Mouse (Mus musculus) neural tube, embryonic 11.5 days (tissue): Measurements from ENCODE around the gene Sec14l2. TPM values are rescaled to one million over a fixed set of nuclear protein-coding genes. Genes with fewer than 3 reads are reported as not detected.

Experiments used
- ATAC-seq: fragments of 200-750 bp; cut with Nextera tagmentation; 2 replicates; pipeline ENCODE4 v1.8.0; 2017; ENCODE audit warnings: moderate number of reproducible peaks, mild to moderate bottlenecking, moderate TSS enrichment, moderate library complexity; ENCODE audit not compliant: insufficient read depth, low FRiP score, low TSS enrichment
- DNase-seq: peaks from one replicate; pipeline ENCODE4 v3.0.0-alpha.2; 2015; ENCODE audit warnings: low spot score
- H3K27ac ChIP-seq: fragments of 300-500 bp; sonication (generic); 2 replicates; pipeline ENCODE4 v1.5.1; 2014; ENCODE audit warnings: low read depth, mild to moderate bottlenecking, low read length
- H3K27me3 ChIP-seq: fragments of 300-500 bp; sonication (generic); 2 replicates; pipeline ENCODE4 v1.6.1; 2014; ENCODE audit warnings: mild to moderate bottlenecking, low read length, mixed read lengths; ENCODE audit not compliant: control insufficient read depth, insufficient read depth
- H3K36me3 ChIP-seq: fragments of 300-500 bp; sonication (generic); 2 replicates; pipeline ENCODE4 v1.6.1; 2014; ENCODE audit warnings: mild to moderate bottlenecking, low read length, moderate library complexity, mixed read lengths; ENCODE audit not compliant: control insufficient read depth, insufficient read depth
- H3K4me1 ChIP-seq: fragments of 300-500 bp; sonication (generic); 2 replicates; pipeline ENCODE4 v1.6.1; 2014; ENCODE audit warnings: low read length, mixed read lengths; ENCODE audit not compliant: control insufficient read depth, insufficient read depth
- H3K4me2 ChIP-seq: fragments of 300-500 bp; sonication (generic); 2 replicates; pipeline ENCODE4 v1.6.1; 2014; ENCODE audit warnings: low read depth, mild to moderate bottlenecking, moderate library complexity
- H3K4me3 ChIP-seq: fragments of 300-500 bp; sonication (generic); 2 replicates; pipeline ENCODE4 v1.5.1; 2014; ENCODE audit warnings: low read depth, low read length
- H3K9ac ChIP-seq: fragments of 300-500 bp; sonication (generic); 2 replicates; pipeline ENCODE4 v1.6.1; 2014; ENCODE audit warnings: mild to moderate bottlenecking, low read length
- H3K9me3 ChIP-seq: fragments of 300-500 bp; sonication (generic); 2 replicates; pipeline ENCODE4 v1.6.1; 2016; ENCODE audit warnings: low read length; ENCODE audit not compliant: control insufficient read depth
- WGBS: fragments of 180-500 bp; shearing (Covaris S2); extraction: QIAGEN DNeasy Blood & Tissue Kit; methylation state at CpG from one replicate; pipeline ENCODE4 v1.1.7; 2014; 5-methylcytosine and 5-hydroxymethylcytosine counted together
- polyA plus RNA-seq: library from polyadenylated mRNA; unstranded; fragments of >200 nt; fragmentation: Nextera tagmentation; extraction: Ambion mirVana; gene quantifications from 2 replicates; pipeline ENCODE4 v1.2.1, GENCODE M21; 2014

Sec14l2 gene
- polyA plus RNA-seq, 1 experiment from 2014 or later = 2.3 TPM

DNA sequence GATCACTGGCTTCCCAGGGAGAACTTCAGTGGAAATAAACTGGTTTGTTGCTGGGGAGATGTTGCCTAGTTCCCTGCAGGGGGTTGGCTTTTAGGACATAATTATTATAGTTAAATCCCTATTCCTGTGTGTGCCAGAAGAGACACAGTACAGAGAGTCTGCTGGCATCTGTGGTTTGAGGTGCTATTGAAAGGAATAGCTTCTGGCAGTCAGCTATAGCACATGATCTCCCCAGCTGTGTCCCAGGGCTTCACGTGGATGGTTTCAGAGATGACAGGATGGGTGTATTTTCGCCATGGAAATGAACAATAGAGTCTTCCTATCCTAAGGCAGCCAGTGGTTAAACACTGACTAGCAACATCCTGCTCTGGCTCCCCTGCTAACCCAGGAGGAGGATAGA lies 35.9 kb downstream of the Sec14l2 start:
- H3K27me3 ChIP-seq = no peaks in the 10 kb centered on the region
- WGBS = 61% methylated on average over 2 of the region's 2 CpGs
- peaks cover 2% of the 10 kb centered on the region; the same call in 1 of the 2 replicates for H3K36me3 ChIP-seq
- no peak overlapping the region for H3K9ac ChIP-seq
- ATAC-seq = no peak
- H3K9me3 ChIP-seq = no peaks in the 10 kb centered on the region
- H3K27ac ChIP-seq = no peak overlapping the region
- H3K4me2 ChIP-seq = no peak overlapping the region
- no peak for DNase-seq
- no peaks in the 10 kb centered on the region for H3K4me1 ChIP-seq
- H3K4me3 ChIP-seq = no peak overlapping the region

DNA sequence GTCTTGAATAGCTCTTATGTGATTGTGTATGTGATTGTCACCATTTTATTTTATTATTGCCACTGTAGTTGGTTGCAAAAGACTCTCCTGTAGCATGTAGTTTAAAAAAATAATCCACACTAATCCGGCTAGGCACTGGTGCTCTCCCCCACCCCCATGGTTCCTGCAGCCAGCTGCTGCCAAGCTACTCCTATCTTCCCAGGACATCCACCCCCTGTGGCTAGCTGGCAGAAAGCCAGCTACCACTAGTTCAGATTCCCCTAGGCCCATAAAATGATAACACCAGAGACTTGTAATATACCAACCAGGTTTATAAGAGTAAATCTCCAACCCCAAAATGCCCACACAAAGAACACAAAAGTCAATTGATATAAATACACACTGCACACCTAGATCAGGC lies 37.0 kb downstream of the Sec14l2 start:
- no peaks in the 10 kb centered on the region for H3K9me3 ChIP-seq
- no peak overlapping the region for H3K9ac ChIP-seq
- ATAC-seq (no peak), DNase-seq (no peak)
- H3K27me3 ChIP-seq = no peaks in the 10 kb centered on the region
- no peak overlapping the region for H3K4me3 ChIP-seq
- H3K27ac ChIP-seq = no peak overlapping the region
- no peak overlapping the region for H3K4me2 ChIP-seq
- H3K36me3 ChIP-seq = no peaks in the 10 kb centered on the region; the same call in 1 of the 2 replicates
- no peaks in the 10 kb centered on the region for H3K4me1 ChIP-seq
- WGBS = 81% methylated on average over 1 of the region's 1 CpGs

DNA sequence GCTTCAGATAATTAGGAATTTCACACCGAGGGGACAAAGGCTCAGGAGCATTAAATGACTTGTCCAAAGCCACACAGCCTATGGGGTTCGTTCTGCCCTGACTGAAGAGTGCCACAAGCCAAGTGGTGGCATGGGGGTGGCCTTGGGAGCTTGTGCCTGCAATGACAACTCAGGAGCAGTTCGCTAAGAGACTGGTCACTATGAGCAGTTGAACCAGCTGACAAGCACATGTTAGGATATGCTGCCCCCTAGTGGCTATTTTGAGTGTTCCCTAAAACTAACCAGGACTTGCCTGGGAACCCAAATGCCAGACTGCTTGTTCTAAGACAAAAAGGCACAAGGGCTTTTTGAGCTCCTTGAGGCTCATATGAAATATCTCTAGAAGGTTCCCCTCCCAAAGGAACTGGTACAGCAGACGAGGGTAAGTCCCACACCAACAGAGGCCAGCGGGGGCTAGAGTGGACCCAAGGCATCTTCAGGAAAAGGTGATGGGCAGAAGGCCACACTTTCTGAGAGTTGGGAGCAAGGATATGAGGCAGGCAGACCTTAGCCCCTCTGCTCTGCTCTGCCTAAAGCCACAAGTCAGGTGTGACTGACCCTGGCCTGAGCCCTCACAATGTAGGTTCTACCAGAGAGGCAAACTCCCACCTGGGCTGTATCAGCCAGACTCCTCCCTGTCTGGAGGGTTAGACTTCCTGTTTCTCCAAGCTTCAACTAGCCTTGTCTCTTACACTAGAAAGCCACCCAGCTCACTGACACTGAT lies 39.7 kb downstream of the Sec14l2 start:
- 32% methylated on average over 5 of the region's 5 CpGs for WGBS

DNA sequence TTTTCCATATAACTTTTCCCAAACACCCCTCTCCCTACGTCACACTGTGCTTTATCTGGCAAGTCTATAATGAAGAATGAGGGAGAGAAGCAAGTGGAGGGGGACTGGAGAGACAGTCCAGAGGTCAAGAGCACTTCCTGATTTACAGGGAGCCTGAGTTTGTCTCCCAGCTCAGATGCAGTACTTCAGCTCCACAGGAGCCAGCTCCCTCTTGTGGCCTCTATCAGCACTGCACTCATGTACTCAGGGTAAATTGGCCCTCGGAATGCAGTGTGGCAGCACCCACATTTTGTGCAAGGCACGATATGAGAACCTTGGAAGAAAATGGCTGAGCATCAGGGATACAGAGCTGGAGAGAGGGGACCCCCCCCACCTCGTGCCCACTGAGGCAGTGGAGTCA lies 43.0 kb downstream of the Sec14l2 start:
- Histone ChIP-seq H3K36me3 (no peaks in the 10 kb centered on the region), H3K9ac (no peak overlapping the region), H3K4me3 (no peak overlapping the region), H3K27me3 (no peaks in the 10 kb centered on the region), H3K9me3 (no peaks in the 10 kb centered on the region), H3K27ac (no peak overlapping the region), H3K4me1 (no peaks in the 10 kb centered on the region), H3K4me2 (no peak overlapping the region)
- WGBS = 12% methylated on average over 4 of the region's 4 CpGs
- DNase-seq = peak; percentile 68
- ATAC-seq = no peak

More for the DNA sequence above, 39.7 kb downstream of the Sec14l2 start:
- no peaks in the 10 kb centered on the region for H3K27me3 ChIP-seq
- no peak overlapping the region for H3K9ac ChIP-seq
- no peak overlapping the region for H3K27ac ChIP-seq
- no peaks in the 10 kb centered on the region for H3K36me3 ChIP-seq
- ATAC-seq (no peak), DNase-seq (peak; percentile 50)
- no peak overlapping the region for H3K4me2 ChIP-seq
- H3K9me3 ChIP-seq = no peaks in the 10 kb centered on the region
- no peak overlapping the region for H3K4me3 ChIP-seq
- H3K4me1 ChIP-seq = no peaks in the 10 kb centered on the region

DNA sequence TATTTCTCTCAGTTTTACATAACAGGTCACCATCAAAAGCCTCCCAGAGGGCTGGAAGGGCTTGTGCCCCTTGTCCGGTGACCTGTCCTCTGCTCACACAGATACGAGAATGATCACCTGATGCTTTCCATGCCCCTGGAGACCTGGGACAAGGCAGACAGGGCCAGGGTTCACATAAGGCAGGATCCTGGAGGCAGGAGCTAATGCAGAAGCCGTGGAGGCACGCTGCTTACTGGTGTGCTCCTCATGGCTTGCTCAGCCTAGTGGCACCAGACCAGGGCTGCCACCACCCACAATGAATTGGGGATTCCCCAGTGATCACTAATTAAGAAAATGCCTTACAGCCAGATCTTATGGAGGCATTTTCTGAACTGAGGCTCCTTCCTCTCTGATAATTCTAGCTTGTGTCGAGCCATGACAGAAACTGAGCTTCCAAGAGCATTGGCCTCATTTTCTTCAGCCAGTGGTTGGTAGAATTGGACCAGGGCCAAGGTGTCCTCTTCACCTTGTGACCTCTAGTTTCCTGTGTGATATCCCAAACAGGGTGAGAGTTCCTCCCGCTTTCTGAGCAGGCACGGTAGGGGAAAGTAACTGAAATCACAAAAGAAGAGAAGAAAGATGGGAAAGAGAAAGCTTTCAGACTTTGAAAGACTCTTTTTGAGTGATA lies 44.8 kb downstream of the Sec14l2 start:
- Histone ChIP-seq H3K4me1 (no peaks in the 10 kb centered on the region), H3K36me3 (no peaks in the 10 kb centered on the region), H3K4me2 (no peak overlapping the region), H3K9me3 (no peaks in the 10 kb centered on the region), H3K9ac (no peak overlapping the region), H3K27me3 (no peaks in the 10 kb centered on the region), H3K27ac (no peak overlapping the region), H3K4me3 (no peak overlapping the region)
- ATAC-seq (no peak), DNase-seq (no peak)
- 89% methylated on average over 7 of the region's 7 CpGs for WGBS

DNA sequence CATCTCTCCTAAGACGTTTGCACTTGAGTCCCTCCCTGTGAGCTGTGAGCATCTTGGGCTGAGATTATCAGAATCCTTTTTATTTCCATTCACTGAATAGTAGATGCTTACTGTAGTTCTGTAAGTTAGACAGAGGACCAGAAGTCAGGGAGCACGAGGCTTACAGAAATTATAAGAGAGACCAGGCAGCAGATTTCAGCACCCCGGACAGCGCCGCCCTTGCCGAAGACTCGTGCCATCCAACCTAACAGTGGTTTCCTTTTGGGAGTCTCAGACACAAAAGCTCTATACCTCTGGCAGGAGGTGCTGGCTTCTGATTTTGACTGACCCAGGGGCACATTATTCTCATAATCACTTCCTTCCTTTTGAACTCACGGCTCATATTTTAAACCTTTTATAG lies 46.6 kb downstream of the Sec14l2 start:
- Histone ChIP-seq H3K9ac (no peak overlapping the region), H3K4me2 (no peak overlapping the region), H3K4me3 (no peak overlapping the region), H3K27me3 (no peaks in the 10 kb centered on the region), H3K4me1 (no peaks in the 10 kb centered on the region), H3K27ac (no peak overlapping the region), H3K36me3 (no peaks in the 10 kb centered on the region), H3K9me3 (no peaks in the 10 kb centered on the region)
- WGBS = 17% methylated on average over 8 of the region's 8 CpGs
- ATAC-seq (no peak), DNase-seq (peak; percentile 65)

DNA sequence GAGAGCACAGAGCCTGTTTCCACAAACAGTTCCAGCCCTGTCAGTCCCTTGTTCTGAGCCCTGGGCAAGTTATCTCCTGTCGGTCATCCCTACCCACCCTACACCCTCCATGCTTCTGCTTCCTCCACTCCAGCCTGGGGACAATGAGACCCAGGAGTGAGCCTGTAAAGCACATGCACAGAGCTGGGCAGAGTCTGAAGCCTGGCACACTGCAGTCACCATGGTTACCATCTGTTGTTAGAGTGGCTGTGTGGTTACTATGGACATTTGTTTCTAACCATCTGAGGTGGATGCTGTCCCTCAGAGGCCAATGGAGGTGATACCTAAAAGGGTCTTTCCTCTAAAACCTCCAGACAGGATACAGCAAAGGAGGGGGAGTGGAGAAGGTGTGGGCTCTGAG lies 53.6 kb downstream of the Sec14l2 start:
- WGBS = 80% methylated on average over 1 of the region's 1 CpGs
- no peak overlapping the region for H3K4me3 ChIP-seq
- no peak for ATAC-seq
- no peak for DNase-seq
- no peaks in the 10 kb centered on the region for H3K36me3 ChIP-seq
- no peak overlapping the region for H3K4me2 ChIP-seq
- H3K9ac ChIP-seq = no peak overlapping the region
- no peaks in the 10 kb centered on the region for H3K9me3 ChIP-seq
- H3K4me1 ChIP-seq = no peaks in the 10 kb centered on the region
- H3K27ac ChIP-seq = no peak overlapping the region
- H3K27me3 ChIP-seq = no peaks in the 10 kb centered on the region

DNA sequence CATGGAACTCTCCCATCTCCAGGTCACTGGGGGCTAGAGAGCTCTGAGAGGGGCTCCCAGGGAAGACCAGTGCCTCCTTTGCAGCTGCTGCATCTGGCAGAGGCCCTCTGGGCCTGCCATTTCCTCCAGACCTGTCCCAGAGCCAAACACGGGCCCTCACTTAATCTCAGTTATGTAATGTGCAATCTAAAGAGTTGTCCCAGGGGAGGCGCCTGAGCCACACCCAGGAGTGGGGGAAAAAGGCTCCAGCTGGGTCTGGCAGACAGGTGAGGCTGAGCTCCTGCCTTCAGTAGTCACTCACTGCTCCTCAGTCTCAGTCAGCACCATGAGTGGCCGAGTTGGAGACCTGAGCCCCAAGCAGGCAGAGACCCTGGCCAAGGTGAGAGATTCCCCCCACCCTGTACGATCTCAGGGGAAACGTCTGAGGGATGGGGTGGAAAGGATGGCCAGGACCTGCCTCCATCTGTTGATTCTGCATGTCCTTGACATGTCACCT lies 58.5 kb downstream of the Sec14l2 start, which contains the start of gene Sec14l3:
Gene Sec14l3, plus strand, starts transcription at position 215 of the 496 bp plus-strand sequence.
- WGBS = 81% methylated on average over 5 of the region's 5 CpGs
- DNase-seq (no peak), ATAC-seq (no peak)
- Histone ChIP-seq H3K27me3 (no peaks in the 10 kb centered on the region), H3K4me1 (no peaks in the 10 kb centered on the region), H3K9me3 (no peaks in the 10 kb centered on the region), H3K27ac (no peak within 1 kb of the TSS), H3K9ac (no peak within 1 kb of the TSS), H3K36me3 (no peaks in the 10 kb centered on the region), H3K4me2 (no peak within 1 kb of the TSS), H3K4me3 (no peak within 1 kb of the TSS)

DNA sequence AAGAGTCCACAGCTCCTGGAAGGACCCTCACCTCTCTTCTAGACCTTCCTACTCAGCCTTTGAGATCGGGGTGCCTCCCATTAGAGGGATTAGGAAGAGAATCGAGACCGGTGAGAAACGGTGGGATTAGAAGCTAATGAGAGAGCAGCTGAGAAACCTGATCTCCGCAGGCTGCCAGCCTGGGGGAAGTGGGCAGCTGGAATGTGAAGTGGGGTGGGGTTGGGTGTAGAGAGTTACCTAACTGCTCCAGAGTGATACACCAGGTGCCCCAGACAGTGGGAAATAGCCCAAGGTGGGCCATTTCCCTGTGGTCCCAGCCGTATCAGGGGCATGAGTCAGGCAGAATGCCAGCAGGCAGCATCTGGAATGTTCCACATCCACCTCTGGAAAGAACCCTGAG lies 60.2 kb downstream of the Sec14l2 start:
- ATAC-seq (no peak), DNase-seq (no peak)
- 70% methylated on average over 6 of the region's 6 CpGs for WGBS
- Histone ChIP-seq H3K27ac (no peak overlapping the region), H3K4me3 (no peak overlapping the region), H3K4me2 (no peak overlapping the region), H3K4me1 (no peaks in the 10 kb centered on the region), H3K9me3 (no peaks in the 10 kb centered on the region), H3K27me3 (no peaks in the 10 kb centered on the region), H3K9ac (no peak overlapping the region), H3K36me3 (no peaks in the 10 kb centered on the region)
